Mouse (Mus musculus) liver, postnatal 0 days (tissue): ENCODE data around the gene Hibch.

Experiments
- CTCF ChIP-seq: sonication (generic); IDR thresholded peaks from 2 replicates; pipeline ENCODE4 v1.5.1; 2016; ENCODE audit warnings: antibody characterized with exemption, low read depth
- EP300 ChIP-seq: IDR thresholded peaks from 2 replicates; pipeline ENCODE4 v1.6.1; 2016; ENCODE audit warnings: antibody characterized with exemption, low read depth, mild to moderate bottlenecking

DNA sequence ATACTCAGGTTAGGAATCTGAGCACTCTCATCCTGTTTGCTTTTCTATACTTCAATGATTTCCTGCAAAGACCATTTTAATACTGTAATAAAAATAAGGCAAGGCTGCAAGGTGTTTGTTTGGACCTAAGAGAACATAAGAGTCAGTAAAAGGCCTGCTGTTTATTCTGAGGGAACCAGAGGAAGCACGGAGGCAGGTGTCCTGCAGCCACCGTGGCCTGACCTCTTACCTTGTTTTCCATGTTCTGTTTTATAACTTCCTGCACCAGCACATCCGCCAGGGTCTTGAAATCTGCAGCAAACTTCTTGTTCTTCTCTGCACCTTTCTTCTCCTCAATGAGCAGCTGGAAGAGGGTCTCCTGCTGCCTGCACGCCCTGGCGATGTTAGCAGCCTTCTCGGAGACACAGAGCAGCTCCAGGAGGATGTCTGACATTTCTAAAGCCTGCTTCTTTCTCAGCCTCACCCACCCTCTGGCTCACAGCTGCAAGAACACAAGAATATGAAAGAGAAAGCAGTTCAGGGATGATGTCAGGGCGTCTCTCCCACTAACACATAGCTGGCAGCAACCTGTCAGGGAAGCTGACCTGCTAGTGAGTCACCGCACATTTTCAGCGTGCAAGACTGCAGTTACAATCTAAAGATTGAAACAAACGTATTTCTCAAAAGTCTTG is 45.5 kb upstream of the Hibch start:
- TF ChIP-seq CTCF = no peak
- TF ChIP-seq EP300 = peak; percentile 18; the same call in 1 of the 2 replicates
